Mouse (Mus musculus) lung, postnatal 10 days (tissue): Measurements from ENCODE around the gene Anln.
A peak's percentile ranks its signal among the peaks of the same experiment; 100 is the strongest.
"Not testable (repeated sequence)": the region's sequence is repeated elsewhere in the genome, so short reads cannot be mapped to it uniquely, and the experiment has no call there.

Source experiments
- DNase-seq: peaks from one replicate; pipeline ENCODE4 v3.0.0; 2021

The Anln gene

GRCm38 (mm10) chr9:22389021-22389476 is at the start of gene Anln:
Gene Anln, minus strand, starts transcription at chr9:22389188.
- peak; percentile 94 for DNase-seq

GRCm38 (mm10) chr9:22434101-22434500 is 45.1 kb upstream of the Anln start:
- DNase-seq: no peak

GRCm38 (mm10) chr9:22433221-22433620 is 44.2 kb upstream of the Anln start:
- DNase-seq: no peak

GRCm38 (mm10) chr9:22430315-22430840 is 41.4 kb upstream of the Anln start:
- DNase-seq: no peak

GRCm38 (mm10) chr9:22429533-22430241 is 40.7 kb upstream of the Anln start:
- DNase-seq: peak; percentile 22

GRCm38 (mm10) chr9:22428666-22429410 is 39.9 kb upstream of the Anln start:
- DNase-seq: no peak

GRCm38 (mm10) chr9:22428028-22428665 is 39.2 kb upstream of the Anln start:
- DNase-seq: no peak

GRCm38 (mm10) chr9:22424719-22425118 is 35.7 kb upstream of the Anln start:
- DNase-seq: no peak

- no peak for DNase-seq
Observed at GRCm38 (mm10) chr9:22424196-22424595, 35.2 kb upstream of the Anln start.

- no peak for DNase-seq
Observed at GRCm38 (mm10) chr9:22423507-22423906, 34.5 kb upstream of the Anln start.

GRCm38 (mm10) chr9:22422559-22422958 is 33.6 kb upstream of the Anln start:
- DNase-seq: no peak

GRCm38 (mm10) chr9:22420491-22420890 is 31.5 kb upstream of the Anln start:
- DNase-seq: no peak

GRCm38 (mm10) chr9:22419877-22420276 is 30.9 kb upstream of the Anln start:
- no peak for DNase-seq

- DNase-seq: no peak
Observed at GRCm38 (mm10) chr9:22417547-22417946, 28.6 kb upstream of the Anln start.

- no peak for DNase-seq
Observed at GRCm38 (mm10) chr9:22416187-22416586, 27.2 kb upstream of the Anln start.

- peak; percentile 98 for DNase-seq
Observed at GRCm38 (mm10) chr9:22411002-22411857, 22.2 kb upstream of the Anln start, which contains the start of gene 9530077C05Rik. Gene 9530077C05Rik, plus strand, starts transcription at chr9:22411513.

- DNase-seq: no peak
Observed at GRCm38 (mm10) chr9:22409501-22409900, 20.5 kb upstream of the Anln start.

- peak; percentile 36 for DNase-seq
Observed at GRCm38 (mm10) chr9:22408344-22408743, 19.4 kb upstream of the Anln start.

- not testable (repeated sequence) for DNase-seq
Observed at GRCm38 (mm10) chr9:22407633-22408032, 18.6 kb upstream of the Anln start.

GRCm38 (mm10) chr9:22405414-22405813 is 16.4 kb upstream of the Anln start:
- no peak for DNase-seq

GRCm38 (mm10) chr9:22403501-22403900 is 14.5 kb upstream of the Anln start:
- not testable (repeated sequence) for DNase-seq

GRCm38 (mm10) chr9:22402976-22403375 is 14.0 kb upstream of the Anln start:
- no peak for DNase-seq
